Mouse (Mus musculus) cortical plate, adult 2 months (tissue): ENCODE data around the gene Ric8b.

Experiments
- CTCF ChIP-seq: fragments of 200-500 bp; IDR thresholded peaks from 2 replicates; pipeline ENCODE4 v1.5.1; 2011; ENCODE audit warnings: mild to moderate bottlenecking, control low read depth, low read length; ENCODE audit not compliant: insufficient read depth; ENCODE audit errors: extremely low read depth
- POLR2A ChIP-seq: fragments of 200-500 bp; IDR thresholded peaks from 2 replicates; pipeline ENCODE4 v1.6.1; 2011; ENCODE audit warnings: mild to moderate bottlenecking, low read length, control low read depth; ENCODE audit not compliant: insufficient read depth; ENCODE audit errors: extremely low read depth

DNA sequence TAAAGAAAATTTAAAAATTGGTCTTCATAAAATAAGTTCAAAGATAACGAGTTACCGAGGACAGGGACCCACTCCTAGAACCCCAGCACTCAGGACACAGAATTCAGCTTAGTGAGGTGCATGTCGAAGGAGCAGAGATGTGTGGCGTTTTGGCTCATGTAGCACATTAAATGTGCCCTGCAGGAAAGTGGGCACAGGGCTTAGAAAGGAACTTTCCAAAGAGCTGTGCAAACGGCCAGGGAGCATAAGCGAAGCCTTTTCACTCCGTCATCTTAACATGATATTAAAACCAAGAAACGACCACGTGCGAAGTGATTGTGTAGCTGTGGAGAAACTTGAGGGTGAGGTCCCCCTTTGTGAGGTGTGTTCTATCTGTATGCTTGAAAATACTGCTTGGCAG, 36.8 kb downstream of the Ric8b start:
- TF ChIP-seq CTCF = no peak
- TF ChIP-seq POLR2A = no peak
